Mouse (Mus musculus) neural tube, embryonic 15.5 days (tissue): Measurements from ENCODE around the gene Ppp1r13b. TPM values are rescaled to one million over a fixed set of nuclear protein-coding genes. Genes with fewer than 3 reads are reported as not detected.

Experiments used
- ATAC-seq: fragments of 200-750 bp; cut with Nextera tagmentation; 2 replicates; pipeline ENCODE4 v1.8.0; 2017; ENCODE audit warnings: mild to moderate bottlenecking, moderate TSS enrichment, moderate library complexity; ENCODE audit not compliant: low FRiP score
- H3K27ac ChIP-seq: fragments of 300-500 bp; sonication (generic); replicated peaks from 2 replicates; pipeline ENCODE4 v1.5.1; 2015; ENCODE audit warnings: mild to moderate bottlenecking, inconsistent platforms
- H3K27me3 ChIP-seq: fragments of 300-500 bp; sonication (generic); replicated peaks from 2 replicates; pipeline ENCODE4 v1.6.1; 2015; ENCODE audit warnings: inconsistent platforms
- H3K36me3 ChIP-seq: fragments of 300-500 bp; sonication (generic); 2 replicates; pipeline ENCODE4 v1.6.1; 2015; ENCODE audit warnings: inconsistent platforms
- H3K4me1 ChIP-seq: fragments of 300-500 bp; sonication (generic); 2 replicates; pipeline ENCODE4 v1.6.1; 2015; ENCODE audit warnings: inconsistent platforms
- H3K4me2 ChIP-seq: fragments of 300-500 bp; sonication (generic); 2 replicates; pipeline ENCODE4 v1.6.1; 2015; ENCODE audit warnings: inconsistent platforms, mild to moderate bottlenecking, moderate library complexity
- H3K4me3 ChIP-seq: fragments of 300-500 bp; sonication (generic); replicated peaks from 2 replicates; pipeline ENCODE4 v1.5.1; 2015; ENCODE audit warnings: mild to moderate bottlenecking, inconsistent platforms
- H3K9ac ChIP-seq: fragments of 300-500 bp; sonication (generic); replicated peaks from 2 replicates; pipeline ENCODE4 v1.6.1; 2015; ENCODE audit warnings: mild to moderate bottlenecking, inconsistent platforms
- H3K9me3 ChIP-seq: fragments of 300-500 bp; sonication (generic); replicated peaks from 2 replicates; pipeline ENCODE4 v1.6.1; 2016; ENCODE audit warnings: inconsistent platforms
- WGBS: fragments of 180-500 bp; shearing (Covaris S2); methylation state at CpG from one replicate; pipeline ENCODE4 v1.1.7; 2015; ENCODE audit warnings: mixed read lengths; 5-methylcytosine and 5-hydroxymethylcytosine counted together
- polyA plus RNA-seq: library from polyadenylated mRNA; unstranded; fragments of >200 nt; fragmentation: Nextera tagmentation; extraction: Ambion mirVana; gene quantifications from 2 replicates; pipeline ENCODE4 v1.2.1, GENCODE M21; 2015

Gene Ppp1r13b
- polyA plus RNA-seq, 1 experiment from 2014 or later = 33.5 TPM

GRCm38 (mm10) chr12:111936706-111937550, 29.0 kb upstream of the Ppp1r13b start:
- WGBS = 43% methylated on average over 24 of the region's 24 CpGs
- Histone ChIP-seq H3K4me1 (peaks cover 18% of the 10 kb centered on the region), H3K4me2 (0 out of 2 replicates have a peak overlapping the region, but pooled peaks have one; percentile 11), H3K27me3 (no peaks in the 10 kb centered on the region), H3K4me3 (no peak overlapping the region), H3K9ac (no peak overlapping the region), H3K36me3 (no peaks in the 10 kb centered on the region), H3K27ac (no peak overlapping the region; the same call in 1 of the 2 replicates), H3K9me3 (no peaks in the 10 kb centered on the region)
- ATAC-seq = no peak

GRCm38 (mm10) chr12:111933971-111934370, 26.1 kb upstream of the Ppp1r13b start:
- Histone ChIP-seq H3K4me1 (peaks cover 18% of the 10 kb centered on the region), H3K36me3 (no peaks in the 10 kb centered on the region), H3K9me3 (no peaks in the 10 kb centered on the region), H3K4me3 (no peak overlapping the region), H3K27me3 (no peaks in the 10 kb centered on the region), H3K9ac (no peak overlapping the region), H3K4me2 (no peak overlapping the region), H3K27ac (no peak overlapping the region)
- 77% methylated on average over 2 of the region's 2 CpGs for WGBS
- ATAC-seq = no peak

- Histone ChIP-seq H3K4me1 (peaks cover 18% of the 10 kb centered on the region), H3K4me3 (no peak overlapping the region), H3K27me3 (no peaks in the 10 kb centered on the region), H3K36me3 (no peaks in the 10 kb centered on the region), H3K27ac (no peak overlapping the region), H3K4me2 (no peak overlapping the region), H3K9me3 (no peaks in the 10 kb centered on the region), H3K9ac (no peak overlapping the region)
- ATAC-seq = no peak
- WGBS = 61% methylated on average over 11 of the region's 11 CpGs
Measured at GRCm38 (mm10) chr12:111933032-111933704, 25.3 kb upstream of the Ppp1r13b start.

GRCm38 (mm10) chr12:111932513-111932912, 24.6 kb upstream of the Ppp1r13b start:
- H3K27ac ChIP-seq = no peak overlapping the region
- H3K9ac ChIP-seq = no peak overlapping the region
- no peak overlapping the region for H3K4me3 ChIP-seq
- 72% methylated on average over 3 of the region's 3 CpGs for WGBS
- no peaks in the 10 kb centered on the region for H3K9me3 ChIP-seq
- no peaks in the 10 kb centered on the region for H3K27me3 ChIP-seq
- H3K36me3 ChIP-seq = no peaks in the 10 kb centered on the region
- H3K4me2 ChIP-seq = no peak overlapping the region
- peaks cover 17% of the 10 kb centered on the region for H3K4me1 ChIP-seq
- ATAC-seq = no peak

- peaks cover 14% of the 10 kb centered on the region for H3K4me1 ChIP-seq
- H3K4me2 ChIP-seq = no peak overlapping the region
- no peak for ATAC-seq
- no peaks in the 10 kb centered on the region for H3K36me3 ChIP-seq
- H3K4me3 ChIP-seq = no peak overlapping the region
- H3K9me3 ChIP-seq = no peaks in the 10 kb centered on the region
- H3K27ac ChIP-seq = no peak overlapping the region
- H3K9ac ChIP-seq = no peak overlapping the region
- WGBS = 85% methylated on average over 9 of the region's 9 CpGs
- H3K27me3 ChIP-seq = no peaks in the 10 kb centered on the region
Measured at GRCm38 (mm10) chr12:111931411-111932025, 23.6 kb upstream of the Ppp1r13b start.

GRCm38 (mm10) chr12:111928411-111928966, 20.6 kb upstream of the Ppp1r13b start:
- H3K9ac ChIP-seq = no peak overlapping the region
- no peak overlapping the region for H3K4me3 ChIP-seq
- H3K27ac ChIP-seq = no peak overlapping the region
- H3K4me2 ChIP-seq = no peak overlapping the region
- no peaks in the 10 kb centered on the region for H3K27me3 ChIP-seq
- no peaks in the 10 kb centered on the region for H3K36me3 ChIP-seq
- H3K4me1 ChIP-seq = peaks cover 12% of the 10 kb centered on the region; the same call in 1 of the 2 replicates
- ATAC-seq = no peak
- 88% methylated on average over 18 of the region's 18 CpGs for WGBS
- H3K9me3 ChIP-seq = no peaks in the 10 kb centered on the region

- no peak overlapping the region for H3K27ac ChIP-seq
- no peaks in the 10 kb centered on the region for H3K27me3 ChIP-seq
- no peak overlapping the region for H3K9ac ChIP-seq
- no peaks in the 10 kb centered on the region for H3K9me3 ChIP-seq
- ATAC-seq = no peak
- 65% methylated on average over 1 of the region's 1 CpGs for WGBS
- no peaks in the 10 kb centered on the region for H3K36me3 ChIP-seq
- peaks cover 7% of the 10 kb centered on the region; the same call in 1 of the 2 replicates for H3K4me1 ChIP-seq
- no peak overlapping the region for H3K4me3 ChIP-seq
- H3K4me2 ChIP-seq = no peak overlapping the region
Measured at GRCm38 (mm10) chr12:111927338-111927737, 19.4 kb upstream of the Ppp1r13b start.

- no peak overlapping the region for H3K9ac ChIP-seq
- no peaks in the 10 kb centered on the region for H3K9me3 ChIP-seq
- no peaks in the 10 kb centered on the region for H3K27me3 ChIP-seq
- H3K4me1 ChIP-seq = peaks cover 7% of the 10 kb centered on the region; the same call in 1 of the 2 replicates
- no peak overlapping the region for H3K27ac ChIP-seq
- no peaks in the 10 kb centered on the region for H3K36me3 ChIP-seq
- no peak overlapping the region for H3K4me3 ChIP-seq
- no peak for ATAC-seq
- no peak overlapping the region for H3K4me2 ChIP-seq
- WGBS = 93% methylated on average over 6 of the region's 6 CpGs
Measured at GRCm38 (mm10) chr12:111923117-111923516, 15.2 kb upstream of the Ppp1r13b start.

- Histone ChIP-seq H3K27ac (no peak overlapping the region), H3K36me3 (no peaks in the 10 kb centered on the region), H3K4me1 (no peaks in the 10 kb centered on the region), H3K4me3 (no peak overlapping the region), H3K27me3 (no peaks in the 10 kb centered on the region), H3K4me2 (no peak overlapping the region), H3K9me3 (no peaks in the 10 kb centered on the region), H3K9ac (no peak overlapping the region)
- ATAC-seq = no peak
- WGBS = 57% methylated on average over 9 of the region's 9 CpGs
Measured at GRCm38 (mm10) chr12:111920046-111920445, 12.1 kb upstream of the Ppp1r13b start.

- Histone ChIP-seq H3K4me2 (no peak overlapping the region; the same call in 1 of the 2 replicates), H3K4me3 (no peak overlapping the region), H3K27me3 (no peaks in the 10 kb centered on the region), H3K36me3 (no peaks in the 10 kb centered on the region), H3K9me3 (no peaks in the 10 kb centered on the region), H3K27ac (no peak overlapping the region; the same call in 1 of the 2 replicates), H3K9ac (no peak overlapping the region; the same call in 1 of the 2 replicates), H3K4me1 (no peaks in the 10 kb centered on the region)
- ATAC-seq = no peak
- WGBS = 59% methylated on average over 12 of the region's 12 CpGs
Measured at GRCm38 (mm10) chr12:111916514-111917217, 8.8 kb upstream of the Ppp1r13b start.

- Histone ChIP-seq H3K27ac (no peak overlapping the region), H3K4me3 (no peak overlapping the region), H3K4me1 (no peaks in the 10 kb centered on the region), H3K36me3 (no peaks in the 10 kb centered on the region), H3K9ac (no peak overlapping the region), H3K27me3 (no peaks in the 10 kb centered on the region), H3K9me3 (no peaks in the 10 kb centered on the region), H3K4me2 (no peak overlapping the region)
- no peak for ATAC-seq
- WGBS = 92% methylated on average over 6 of the region's 6 CpGs
Measured at GRCm38 (mm10) chr12:111915781-111916180, 7.9 kb upstream of the Ppp1r13b start.
